Mouse (Mus musculus): Measurements from ENCODE around the gene Nek1. TPM values are rescaled to one million over a fixed set of nuclear protein-coding genes. Genes with fewer than 3 reads are reported as not detected.

Nek1 gene
- polyA plus RNA-seq, 1 experiment, result 3.4 TPM

GRCm38 (mm10) chr8:60954281-60955014 lies 38.5 kb upstream of the Nek1 start:
- WGBS, result 57% methylated on average over 15 of the region's 15 CpGs
- H3K4me1 ChIP-seq (ENCODE audit: control insufficient read depth, insufficient read depth, insufficient read length), result peaks cover 7% of the 10 kb centered on the region; the same call in 1 of the 2 replicates

GRCm38 (mm10) chr8:60956847-60957246 lies 36.1 kb upstream of the Nek1 start:
- H3K27ac ChIP-seq (ENCODE audit: insufficient read depth, low read length), result peak overlapping the region; percentile 40; the same call in 1 of the 2 replicates
- no peaks in the 10 kb centered on the region for H3K36me3 ChIP-seq (ENCODE audit: control insufficient read depth, insufficient read depth, low read length)
- TF ChIP-seq CTCF (IDR thresholded peaks at IDR 0.05; ENCODE audit: extremely low read depth, insufficient read depth, insufficient read length, insufficient replicate concordance) (no peak), POLR2A (IDR thresholded peaks at IDR 0.05; ENCODE audit: low read depth, low read length) (no peak)
- DNase-seq (ENCODE audit: low read depth in 1 of 2, low spot score in 2 of 2), result peak; percentile 7 to 22
- WGBS, result 37% methylated on average over 7 of the region's 7 CpGs
- peaks cover 7% of the 10 kb centered on the region; the same call in 1 of the 2 replicates for H3K4me1 ChIP-seq (ENCODE audit: control insufficient read depth, insufficient read depth, insufficient read length)
- no peak overlapping the region for H3K4me3 ChIP-seq (ENCODE audit: extremely low read depth, insufficient read depth, insufficient read length)
- no peaks in the 10 kb centered on the region for H3K27me3 ChIP-seq (ENCODE audit: control insufficient read depth, insufficient read depth, low read length)

More at GRCm38 (mm10) chr8:60954281-60955014, 38.5 kb upstream of the Nek1 start:
- Histone ChIP-seq H3K27ac (ENCODE audit: insufficient read depth, low read length) (peak overlapping the region; percentile 44; the same call in 1 of the 2 replicates), H3K36me3 (ENCODE audit: control insufficient read depth, insufficient read depth, low read length) (no peaks in the 10 kb centered on the region), H3K27me3 (ENCODE audit: control insufficient read depth, insufficient read depth, low read length) (no peaks in the 10 kb centered on the region), H3K4me3 (ENCODE audit: extremely low read depth, insufficient read depth, insufficient read length) (no peak overlapping the region; the same call in 1 of the 2 replicates)
- TF ChIP-seq POLR2A (IDR thresholded peaks at IDR 0.05; ENCODE audit: low read depth, low read length) (no peak), CTCF (IDR thresholded peaks at IDR 0.05; ENCODE audit: extremely low read depth, insufficient read depth, insufficient read length, insufficient replicate concordance) (no peak)
- no peak for DNase-seq (ENCODE audit: low read depth in 1 of 2, low spot score in 2 of 2)

DNA sequence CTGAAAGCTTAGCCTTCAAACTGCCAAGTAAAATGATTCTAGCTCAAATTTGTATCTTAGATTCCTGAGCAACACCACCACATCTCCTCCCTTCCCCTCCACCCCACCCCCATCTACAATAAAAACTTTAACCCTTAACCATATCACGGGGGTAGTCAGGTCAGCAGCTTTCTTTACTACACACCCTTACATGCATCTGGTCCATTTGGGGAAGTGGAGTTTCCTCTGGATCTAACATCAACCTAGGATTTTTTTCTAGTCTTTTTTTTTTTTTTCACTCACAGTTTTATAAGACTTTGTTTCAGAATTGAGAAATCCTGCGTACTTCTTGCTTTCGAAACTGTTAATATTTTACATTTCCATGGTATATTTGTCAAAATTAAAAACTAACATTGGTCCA lies 30.2 kb upstream of the Nek1 start:
- DNase-seq (ENCODE audit: low read depth in 1 of 2, low spot score in 2 of 2), result no peak
- no peak overlapping the region for H3K27ac ChIP-seq (ENCODE audit: insufficient read depth, low read length)
- 70% methylated on average over 3 of the region's 3 CpGs for WGBS
- no peaks in the 10 kb centered on the region for H3K27me3 ChIP-seq (ENCODE audit: control insufficient read depth, insufficient read depth, low read length)
- H3K36me3 ChIP-seq (ENCODE audit: control insufficient read depth, insufficient read depth, low read length), result no peaks in the 10 kb centered on the region
- H3K4me1 ChIP-seq (ENCODE audit: control insufficient read depth, insufficient read depth, insufficient read length), result no peaks in the 10 kb centered on the region
- no peak overlapping the region for H3K4me3 ChIP-seq (ENCODE audit: extremely low read depth, insufficient read depth, insufficient read length)
- no peak for TF ChIP-seq POLR2A (IDR thresholded peaks at IDR 0.05; ENCODE audit: low read depth, low read length)
- TF ChIP-seq CTCF (IDR thresholded peaks at IDR 0.05; ENCODE audit: extremely low read depth, insufficient read depth, insufficient read length, insufficient replicate concordance), result no peak

DNA sequence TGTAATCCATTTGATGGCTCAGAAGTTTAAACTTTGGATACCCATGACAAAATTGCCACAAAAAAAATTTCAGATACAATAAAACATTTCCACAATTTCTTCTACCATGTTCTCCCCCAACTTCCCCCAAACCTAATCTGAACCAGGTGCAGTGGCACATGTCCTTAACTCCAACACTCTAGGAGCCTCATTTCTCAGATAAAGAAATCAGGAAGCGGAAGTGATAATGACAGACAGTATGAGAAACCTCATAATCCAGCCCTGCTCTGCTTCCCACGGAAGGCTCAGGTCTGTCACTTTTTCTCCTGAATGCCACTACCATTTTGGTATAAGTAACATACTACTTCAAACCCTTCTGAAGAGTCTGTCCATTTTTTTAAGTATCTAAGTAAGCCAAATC lies 29.1 kb upstream of the Nek1 start:
- no peaks in the 10 kb centered on the region for H3K27me3 ChIP-seq (ENCODE audit: control insufficient read depth, insufficient read depth, low read length)
- H3K27ac ChIP-seq (ENCODE audit: insufficient read depth, low read length), result no peak overlapping the region
- no peaks in the 10 kb centered on the region for H3K36me3 ChIP-seq (ENCODE audit: control insufficient read depth, insufficient read depth, low read length)
- H3K4me1 ChIP-seq (ENCODE audit: control insufficient read depth, insufficient read depth, insufficient read length), result no peaks in the 10 kb centered on the region
- 79% methylated on average over 2 of the region's 2 CpGs for WGBS
- DNase-seq (ENCODE audit: low read depth in 1 of 2, low spot score in 2 of 2), result no peak
- TF ChIP-seq CTCF (IDR thresholded peaks at IDR 0.05; ENCODE audit: extremely low read depth, insufficient read depth, insufficient read length, insufficient replicate concordance) (no peak), POLR2A (IDR thresholded peaks at IDR 0.05; ENCODE audit: low read depth, low read length) (no peak)
- H3K4me3 ChIP-seq (ENCODE audit: extremely low read depth, insufficient read depth, insufficient read length), result no peak overlapping the region

GRCm38 (mm10) chr8:60964518-60964917 lies 28.5 kb upstream of the Nek1 start:
- no peak overlapping the region for H3K4me3 ChIP-seq (ENCODE audit: extremely low read depth, insufficient read depth, insufficient read length)
- no peaks in the 10 kb centered on the region for H3K36me3 ChIP-seq (ENCODE audit: control insufficient read depth, insufficient read depth, low read length)
- no peaks in the 10 kb centered on the region for H3K27me3 ChIP-seq (ENCODE audit: control insufficient read depth, insufficient read depth, low read length)
- no peak for DNase-seq (ENCODE audit: low read depth in 1 of 2, low spot score in 2 of 2)
- no peak overlapping the region for H3K27ac ChIP-seq (ENCODE audit: insufficient read depth, low read length)
- no peaks in the 10 kb centered on the region for H3K4me1 ChIP-seq (ENCODE audit: control insufficient read depth, insufficient read depth, insufficient read length)
- TF ChIP-seq CTCF (IDR thresholded peaks at IDR 0.05; ENCODE audit: extremely low read depth, insufficient read depth, insufficient read length, insufficient replicate concordance) (no peak), POLR2A (IDR thresholded peaks at IDR 0.05; ENCODE audit: low read depth, low read length) (no peak)
- 93% methylated on average over 4 of the region's 4 CpGs for WGBS

DNA sequence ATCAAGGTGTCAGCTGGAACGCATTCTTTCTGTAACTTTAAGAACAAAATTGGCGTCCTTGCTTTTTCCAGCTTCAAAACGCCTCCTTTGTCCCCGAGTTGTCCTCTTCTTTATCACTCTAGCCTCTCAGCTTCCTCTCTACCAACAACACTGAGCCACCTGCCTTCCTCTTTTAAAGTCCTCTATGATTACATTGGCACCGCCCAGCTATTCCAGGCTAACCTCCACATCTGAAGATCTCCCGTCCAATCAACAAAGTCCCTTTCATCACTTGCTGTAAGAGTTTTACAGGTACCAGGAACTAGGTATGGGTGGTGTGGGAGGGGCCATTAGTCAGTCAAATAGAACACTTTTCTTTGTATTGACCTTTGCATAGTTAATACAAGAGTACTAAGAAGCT lies 27.7 kb upstream of the Nek1 start:
- WGBS, result 44% methylated on average over 6 of the region's 6 CpGs
- no peaks in the 10 kb centered on the region for H3K4me1 ChIP-seq (ENCODE audit: control insufficient read depth, insufficient read depth, insufficient read length)
- no peak for DNase-seq (ENCODE audit: low read depth in 1 of 2, low spot score in 2 of 2)
- no peak overlapping the region for H3K4me3 ChIP-seq (ENCODE audit: extremely low read depth, insufficient read depth, insufficient read length)
- no peak overlapping the region for H3K27ac ChIP-seq (ENCODE audit: insufficient read depth, low read length)
- no peaks in the 10 kb centered on the region for H3K36me3 ChIP-seq (ENCODE audit: control insufficient read depth, insufficient read depth, low read length)
- no peaks in the 10 kb centered on the region for H3K27me3 ChIP-seq (ENCODE audit: control insufficient read depth, insufficient read depth, low read length)
- TF ChIP-seq POLR2A (IDR thresholded peaks at IDR 0.05; ENCODE audit: low read depth, low read length) (no peak), CTCF (IDR thresholded peaks at IDR 0.05; ENCODE audit: extremely low read depth, insufficient read depth, insufficient read length, insufficient replicate concordance) (no peak)

DNA sequence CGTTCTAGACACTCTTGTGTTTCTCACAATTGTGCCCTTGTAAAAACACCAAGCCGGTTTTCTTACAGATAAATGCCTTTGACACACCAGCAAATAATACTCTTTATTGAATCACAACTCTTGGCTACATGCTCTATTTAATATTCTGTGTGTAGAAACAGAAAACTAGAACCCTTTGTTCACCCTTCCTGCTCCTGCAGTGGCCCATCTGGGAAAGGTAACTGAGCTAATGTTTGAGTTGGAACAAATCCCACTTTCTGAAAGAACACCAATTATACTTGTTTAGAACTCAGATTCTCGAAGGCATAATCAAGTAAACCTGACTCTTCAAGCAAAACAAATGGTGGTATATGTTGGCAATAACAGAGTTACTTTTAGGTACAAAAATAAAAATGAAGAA lies 27.3 kb upstream of the Nek1 start:
- Histone ChIP-seq H3K36me3 (ENCODE audit: control insufficient read depth, insufficient read depth, low read length) (no peaks in the 10 kb centered on the region), H3K4me3 (ENCODE audit: extremely low read depth, insufficient read depth, insufficient read length) (no peak overlapping the region), H3K4me1 (ENCODE audit: control insufficient read depth, insufficient read depth, insufficient read length) (no peaks in the 10 kb centered on the region), H3K27me3 (ENCODE audit: control insufficient read depth, insufficient read depth, low read length) (no peaks in the 10 kb centered on the region), H3K27ac (ENCODE audit: insufficient read depth, low read length) (no peak overlapping the region)
- no peak for DNase-seq (ENCODE audit: low read depth in 1 of 2, low spot score in 2 of 2)
- TF ChIP-seq POLR2A (IDR thresholded peaks at IDR 0.05; ENCODE audit: low read depth, low read length) (no peak), CTCF (IDR thresholded peaks at IDR 0.05; ENCODE audit: extremely low read depth, insufficient read depth, insufficient read length, insufficient replicate concordance) (no peak)
- WGBS, result 78% methylated on average over 3 of the region's 3 CpGs

Measured in spleen, adult 2 months (tissue).